18 mouse cellular contexts compared by ENCODE assay signal in genomic region chr2:47334406-47335113, GRCm38 (mm10).
DNase-seq lines count a peak whose midpoint lies in the region; ATAC-seq lines count a peak whose summit lies in the region.
"Had no signal": no experiment of that assay in that cellular context is flagged by ENCODE, and none has a peak within 500 bp of the region (broad histone marks: within the 10 kb centered on the region; RNA-seq: fewer than 3 reads in every experiment).

No protein-coding gene starts in this region.

- no peaks in the 10 kb centered on the region for H3K27me3 ChIP-seq in midbrain, embryonic 13.5 days
- no peaks in the 10 kb centered on the region for H3K27me3 ChIP-seq in midbrain, embryonic 11.5 days (ENCODE audit: control insufficient read depth, insufficient read depth, low read length)
- no peaks in the 10 kb centered on the region for H3K27me3 ChIP-seq in forebrain, embryonic 14.5 days (replicated peaks; ENCODE audit: control insufficient read depth, insufficient read depth, low read length)
- H3K27me3 ChIP-seq: CH12.LX; heart, embryonic 12.5 days had no signal

- peak; percentile 50; the same call in 1 of the 2 replicates for ATAC-seq in midbrain, embryonic 13.5 days
- no peak for ATAC-seq in midbrain, embryonic 11.5 days (ENCODE audit: low FRiP score)
- peak; percentile 76 for ATAC-seq in forebrain, embryonic 14.5 days
- ATAC-seq: Patski had no signal

- no peak overlapping the region for H3K9ac ChIP-seq in midbrain, embryonic 13.5 days (replicated peaks)
- H3K9ac ChIP-seq in midbrain, embryonic 11.5 days (ENCODE audit: low read length), result no peak overlapping the region
- no peak overlapping the region for H3K9ac ChIP-seq in forebrain, embryonic 14.5 days (ENCODE audit: low read length)
- H3K9ac ChIP-seq: heart, embryonic 12.5 days had no signal

- DNase-seq in embryo, embryonic 11 days, result peak; percentile 10
- no peak for DNase-seq in embryo, embryonic 9.5 days (ENCODE audit: extremely low spot score)
- DNase-seq in midbrain, embryonic 11.5 days (ENCODE audit: low spot score, missing footprints), result no peak
- peak; percentile 76 for DNase-seq in forebrain, embryonic 14.5 days (ENCODE audit: low spot score)
- DNase-seq in mesoderm, embryonic 11.5 days (ENCODE audit: low read depth, low spot score), result peak; percentile 35
- no peak for DNase-seq in adrenal gland, adult 18-20 months (ENCODE audit: low spot score in 2 of 2)
- DNase-seq in gastrocnemius, adult 18-20 months (ENCODE audit: low spot score), result no peak
- DNase-seq: cerebellum, adult 11 months; cerebellum, postnatal 36 days; gastrocnemius, postnatal 25 days; heart, postnatal 36 days; kidney, adult 18-20 months; lung, adult 18-20 months; lung, postnatal 4 days had no signal

- peaks cover 6% of the 10 kb centered on the region for H3K4me1 ChIP-seq in midbrain, embryonic 13.5 days (replicated peaks)
- H3K4me1 ChIP-seq in midbrain, embryonic 11.5 days (ENCODE audit: control insufficient read depth, insufficient read depth, low read length), result no peaks in the 10 kb centered on the region
- H3K4me1 ChIP-seq in forebrain, embryonic 14.5 days (ENCODE audit: control insufficient read depth, insufficient read depth, low read length), result peaks cover 6% of the 10 kb centered on the region
- H3K4me1 ChIP-seq: heart, embryonic 12.5 days had no signal

- 44% methylated on average over 8 of the region's 8 CpGs for WGBS in midbrain, embryonic 13.5 days
- WGBS in midbrain, embryonic 11.5 days, result 76% methylated on average over 8 of the region's 8 CpGs
- WGBS in forebrain, embryonic 14.5 days, result 26% methylated on average over 8 of the region's 8 CpGs

- H3K27ac ChIP-seq in midbrain, embryonic 13.5 days, result no peak overlapping the region
- no peak overlapping the region for H3K27ac ChIP-seq in midbrain, embryonic 11.5 days (ENCODE audit: low read depth, low read length)
- H3K27ac ChIP-seq in forebrain, embryonic 14.5 days (ENCODE audit: low read depth, low read length), result no peak overlapping the region

- no peak overlapping the region for H3K4me2 ChIP-seq in midbrain, embryonic 13.5 days (replicated peaks)
- no peak overlapping the region for H3K4me2 ChIP-seq in midbrain, embryonic 11.5 days
- no peak overlapping the region for H3K4me2 ChIP-seq in forebrain, embryonic 14.5 days (ENCODE audit: low read length)
- H3K4me2 ChIP-seq: heart, embryonic 12.5 days had no signal

- no peaks in the 10 kb centered on the region for H3K36me3 ChIP-seq in midbrain, embryonic 13.5 days
- H3K36me3 ChIP-seq in midbrain, embryonic 11.5 days (ENCODE audit: control insufficient read depth, insufficient read depth, low read length), result no peaks in the 10 kb centered on the region
- H3K36me3 ChIP-seq in forebrain, embryonic 14.5 days (ENCODE audit: control insufficient read depth, insufficient read depth, low read length), result no peaks in the 10 kb centered on the region
- H3K36me3 ChIP-seq: heart, embryonic 12.5 days had no signal

- no peak overlapping the region for H3K4me3 ChIP-seq in midbrain, embryonic 13.5 days (replicated peaks)
- H3K4me3 ChIP-seq in midbrain, embryonic 11.5 days (ENCODE audit: low read depth, low read length), result no peak overlapping the region
- H3K4me3 ChIP-seq in forebrain, embryonic 14.5 days (ENCODE audit: low read depth, low read length), result no peak overlapping the region
- H3K4me3 ChIP-seq: heart, embryonic 12.5 days had no signal

- H3K9me3 ChIP-seq in midbrain, embryonic 13.5 days, result no peaks in the 10 kb centered on the region
- no peaks in the 10 kb centered on the region for H3K9me3 ChIP-seq in midbrain, embryonic 11.5 days (ENCODE audit: control insufficient read depth, low read length)
- no peaks in the 10 kb centered on the region for H3K9me3 ChIP-seq in forebrain, embryonic 14.5 days (replicated peaks; ENCODE audit: control insufficient read depth, low read length)
- H3K9me3 ChIP-seq: heart, embryonic 12.5 days had no signal

Comparison
In these comparisons a context has a peak if more than half of its experiments do, and no peak if none do; other contexts are left out.
1. DNase-seq: peak in embryo, embryonic 11 days (single experiment), forebrain, embryonic 14.5 days (single experiment) and mesoderm, embryonic 11.5 days (single experiment); none in embryo, embryonic 9.5 days (single experiment), midbrain, embryonic 11.5 days (single experiment), adrenal gland, adult 18-20 months (0 of 2) and gastrocnemius, adult 18-20 months (single experiment).